Mouse (Mus musculus) cerebellum, adult (tissue): ENCODE measurements at regions not wholly inside any gene's neighbourhood (a gene's known extent, or its start where the extent isn't known, plus 50 kb on each side); places are given as distances from the start of the nearest gene placed in this dataset.
"Not testable (repeated sequence)": the region's sequence is repeated elsewhere in the genome, so short reads cannot be mapped to it uniquely, and the experiment has no call there.

Source experiments
- ATAC-seq: cut with Nextera tagmentation; 2 replicates; pipeline ENCODE4 v1.9.2; 2017; ENCODE audit warnings: mild to moderate bottlenecking, moderate library complexity, mixed read lengths; ENCODE audit not compliant: insufficient number of reproducible peaks, low FRiP score, low TSS enrichment

GRCm38 (mm10) chr17:83972470-83972869 is 124.7 kb upstream of the Haao start:
- ATAC-seq, result no peak

- ATAC-seq, result no peak
Observed at GRCm38 (mm10) chr17:83972026-83972425, 124.3 kb upstream of the Haao start.

GRCm38 (mm10) chr17:83969407-83969826 is 121.7 kb upstream of the Haao start:
- ATAC-seq, result peak; percentile 92

- ATAC-seq, result not testable (repeated sequence)
Observed at GRCm38 (mm10) chr17:83968124-83968523, 120.4 kb upstream of the Haao start.

GRCm38 (mm10) chr17:83967007-83967406 is 119.2 kb upstream of the Haao start:
- ATAC-seq, result no peak

- no peak for ATAC-seq
Observed at GRCm38 (mm10) chr17:83964454-83965211, 116.9 kb upstream of the Haao start.

- ATAC-seq, result no peak
Observed at GRCm38 (mm10) chr17:83963561-83963960, 115.8 kb upstream of the Haao start.

- ATAC-seq, result peak; percentile 27; the same call in 1 of the 2 replicates
Observed at GRCm38 (mm10) chr17:83962841-83963240, 115.1 kb upstream of the Haao start.

- ATAC-seq, result no peak
Observed at GRCm38 (mm10) chr17:83962126-83962525, 114.4 kb upstream of the Haao start.

GRCm38 (mm10) chr17:83960821-83961220 is 113.1 kb upstream of the Haao start:
- ATAC-seq, result no peak

- ATAC-seq, result no peak
Observed at GRCm38 (mm10) chr17:83960158-83960557, 112.4 kb upstream of the Haao start.

GRCm38 (mm10) chr17:83959159-83959848 is 111.5 kb upstream of the Haao start:
- no peak for ATAC-seq

- ATAC-seq, result no peak
Observed at GRCm38 (mm10) chr17:83958706-83959105, 110.9 kb upstream of the Haao start.

GRCm38 (mm10) chr17:83957661-83958540 is 110.1 kb upstream of the Haao start:
- ATAC-seq, result no peak

GRCm38 (mm10) chr17:83956821-83957565 is 109.2 kb upstream of the Haao start:
- no peak for ATAC-seq

- ATAC-seq, result no peak
Observed at GRCm38 (mm10) chr17:83955978-83956377, 108.2 kb upstream of the Haao start.

- ATAC-seq, result no peak
Observed at GRCm38 (mm10) chr17:83955058-83955697, 107.4 kb upstream of the Haao start.

GRCm38 (mm10) chr17:83954291-83955057 is 106.7 kb upstream of the Haao start:
- no peak for ATAC-seq

GRCm38 (mm10) chr17:83953656-83954055 is 105.9 kb upstream of the Haao start:
- no peak for ATAC-seq
